Mouse (Mus musculus) small intestine, adult 2 months (tissue): Measurements from ENCODE around the gene Pum2.

Experiments used
- CTCF ChIP-seq: fragments of 200-500 bp; IDR thresholded peaks from 2 replicates; pipeline ENCODE4 v1.5.1; 2012; ENCODE audit warnings: low read depth, mild to moderate bottlenecking, control low read depth, inconsistent platforms, low read length, moderate library complexity, mixed read lengths; ENCODE audit not compliant: insufficient replicate concordance, insufficient read length; ENCODE audit errors: extremely low read depth
- POLR2A ChIP-seq: fragments of 200-500 bp; IDR thresholded peaks from 2 replicates; pipeline ENCODE4 v1.6.1; 2012; ENCODE audit warnings: low read depth, mild to moderate bottlenecking, control low read depth, inconsistent platforms, low read length, moderate library complexity

DNA sequence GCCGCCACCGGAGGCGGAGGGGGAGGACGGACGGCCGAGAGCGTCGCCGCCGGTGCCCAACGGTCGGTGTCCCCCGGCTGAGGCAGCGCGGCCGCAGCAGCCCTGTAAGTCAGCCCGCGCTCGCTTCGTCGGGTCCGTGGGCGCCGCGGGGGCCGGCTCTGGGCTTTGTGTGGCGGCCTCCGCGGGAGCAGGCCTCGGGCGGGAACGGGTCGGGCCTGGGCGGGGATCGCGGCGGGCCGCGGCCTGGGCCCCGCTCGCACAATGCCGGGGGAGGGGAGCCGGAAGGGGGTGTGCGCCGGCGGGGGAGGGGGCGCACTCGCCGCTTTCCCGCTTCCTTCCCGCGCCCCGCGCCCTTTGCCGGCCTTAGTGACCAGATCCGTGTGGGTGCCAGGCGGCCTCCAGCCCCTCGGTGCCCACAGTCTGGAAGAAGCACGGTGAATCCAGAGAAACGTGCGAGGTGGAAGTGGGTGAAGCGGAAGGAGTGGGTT, 487 bp downstream of the Pum2 start:
- no peak for TF ChIP-seq POLR2A
- no peak for TF ChIP-seq CTCF
